Mouse (Mus musculus): Measurements from ENCODE around the gene Arpc1a. TPM values are rescaled to one million over a fixed set of nuclear protein-coding genes. Genes with fewer than 3 reads are reported as not detected.

The Arpc1a gene
- 67.4 and 87.0 TPM in 2 replicates for polyA plus RNA-seq (2012; rRNA removed; ENCODE audit: low replicate concordance)

DNA sequence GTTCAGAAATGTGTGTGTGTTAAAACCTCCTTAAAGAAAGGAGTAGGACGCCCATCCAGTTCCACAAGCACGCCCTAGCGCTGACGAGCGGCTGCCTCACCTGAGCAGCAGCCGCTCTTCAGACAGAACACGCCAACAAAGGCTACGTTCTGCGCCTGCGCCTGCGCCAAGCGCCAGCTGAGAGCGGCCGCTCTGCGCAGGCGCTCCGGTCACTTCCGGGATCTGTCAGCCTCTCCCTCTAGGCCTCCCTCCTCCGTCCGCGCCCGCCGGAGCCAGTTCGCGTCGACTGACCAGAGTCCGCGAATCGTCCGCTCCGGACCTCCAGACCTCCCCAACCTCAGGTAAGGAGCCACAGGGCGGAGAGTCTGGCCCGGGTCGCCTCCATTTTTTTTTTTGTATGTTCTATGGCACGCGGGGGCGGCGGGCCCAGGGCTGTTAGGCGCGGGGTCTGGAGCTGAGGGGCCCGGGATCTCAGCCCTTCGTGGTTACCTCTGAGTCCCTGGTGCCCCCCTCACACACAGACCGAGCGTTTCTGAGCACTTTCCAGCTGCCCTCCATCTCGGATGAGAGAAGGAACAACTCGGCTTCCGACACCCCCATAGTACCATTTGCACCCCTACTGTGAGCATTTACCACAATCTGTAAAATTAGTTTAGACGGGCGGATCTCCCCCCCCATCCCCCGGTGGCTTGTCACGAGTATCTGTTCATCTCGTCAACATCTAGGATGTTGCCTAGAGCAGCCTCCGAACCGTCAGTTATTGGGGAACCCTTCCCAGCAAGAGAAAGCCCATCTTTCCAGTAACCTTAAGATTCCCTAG, at the start of gene Arpc1a, which contains the start of gene Kpna7:
TSS of gene Arpc1a (plus strand) at position 199 of the 820 bp plus-strand sequence.
TSS of gene Kpna7 (minus strand) at position 399 of the 820 bp plus-strand sequence.

DNA sequence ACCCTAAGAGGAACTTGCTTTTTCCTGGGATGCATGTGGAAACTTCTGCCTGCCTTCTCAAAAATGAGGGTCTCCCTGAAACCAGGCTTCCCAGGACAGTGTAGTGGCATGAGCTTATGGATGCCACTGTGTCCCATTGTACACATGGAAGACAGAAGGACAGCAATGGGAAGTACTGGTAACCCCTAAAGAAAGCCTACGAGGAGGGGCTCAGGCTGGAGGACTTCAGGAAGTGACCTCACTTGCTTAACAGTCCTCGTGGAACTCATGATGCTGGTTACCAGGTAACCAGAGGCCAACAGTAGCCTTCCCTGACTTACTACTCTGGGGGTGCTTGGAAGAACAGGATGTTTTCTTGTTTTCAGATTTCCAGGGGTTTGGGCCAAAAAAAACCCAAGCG, 40.9 kb upstream of the Arpc1a start, which contains the start of gene 1700018F24Rik:
TSS of gene 1700018F24Rik (plus strand) at position 301 of the 400 bp plus-strand sequence.

DNA sequence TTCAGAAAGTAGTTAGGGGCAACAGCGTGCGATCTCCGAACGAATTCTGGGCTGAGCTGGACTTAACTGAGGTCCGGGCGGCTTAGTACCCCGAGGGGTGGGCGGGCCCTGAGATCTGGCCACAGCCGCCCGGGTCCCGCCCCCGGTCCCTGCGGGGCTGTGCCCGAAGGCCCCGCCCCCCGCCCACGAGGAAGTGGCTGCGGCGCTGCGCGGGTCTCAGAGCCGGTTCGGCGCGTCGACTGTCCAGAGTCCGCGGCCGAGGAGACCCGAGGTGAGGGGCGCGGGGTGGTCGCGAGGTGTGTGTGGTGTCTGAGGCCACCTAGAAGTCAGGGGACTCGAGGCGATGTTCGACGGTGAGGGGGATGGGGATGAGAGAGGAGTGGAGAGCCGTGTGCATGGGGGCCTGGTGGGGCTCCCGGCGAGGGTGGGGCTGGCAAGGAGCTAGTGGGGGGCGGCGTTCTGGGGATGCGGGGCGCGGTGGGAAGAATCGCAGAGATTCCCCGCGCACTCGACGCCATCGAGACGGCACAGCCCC, 30.5 kb downstream of the Arpc1a start, which contains the start of gene Arpc1b:
TSS of gene Arpc1b (plus strand) at position 145 of the 535 bp plus-strand sequence.

GRCm38 (mm10) chr5:145139571-145140519, 56.2 kb downstream of the Arpc1a start, which contains the start of the genes Pdap1 and Bud31:
Gene Pdap1 (minus strand): TSS chr5:145140238.
Gene Bud31 (plus strand): TSS chr5:145140362.

Other genes with a start within 250 kb of the Arpc1a start
- 12.1 and 13.4 TPM in 2 replicates for gene Smurf1, start 118.0 kb upstream of the Arpc1a start, polyA plus RNA-seq (2012; rRNA removed; ENCODE audit: low replicate concordance)
- gene Gm4871, start 51.1 kb upstream of the Arpc1a start, polyA plus RNA-seq (2012; rRNA removed; ENCODE audit: low replicate concordance): not detected in 2 replicates
- gene 1700018F24Rik, start 40.8 kb upstream of the Arpc1a start, polyA plus RNA-seq (2012; rRNA removed; ENCODE audit: low replicate concordance): not detected in 2 replicates
- gene Kpna7, start 200 bp downstream of the Arpc1a start, polyA plus RNA-seq (2012; rRNA removed; ENCODE audit: low replicate concordance): 0.09 TPM in 1 of 2 replicates, not detected in the other
- 527 and 606 TPM in 2 replicates for gene Arpc1b, start 30.4 kb downstream of the Arpc1a start, polyA plus RNA-seq (2012; rRNA removed; ENCODE audit: low replicate concordance)
- gene Pdap1, start 56.4 kb downstream of the Arpc1a start, polyA plus RNA-seq (2012; rRNA removed; ENCODE audit: low replicate concordance): 19.7 and 24.5 TPM in 2 replicates
- gene Bud31, start 56.5 kb downstream of the Arpc1a start, polyA plus RNA-seq (2012; rRNA removed; ENCODE audit: low replicate concordance): 35.8 and 42.8 TPM in 2 replicates
- gene Ptcd1, start 83.3 kb downstream of the Arpc1a start, polyA plus RNA-seq (2012; rRNA removed; ENCODE audit: low replicate concordance): 7.7 and 8.0 TPM in 2 replicates
- gene Cpsf4, start 83.4 kb downstream of the Arpc1a start, polyA plus RNA-seq (2012; rRNA removed; ENCODE audit: low replicate concordance): 24.4 and 27.3 TPM in 2 replicates
- 95.6 and 164 TPM in 2 replicates for gene Atp5j2, start 108.2 kb downstream of the Arpc1a start, polyA plus RNA-seq (2012; rRNA removed; ENCODE audit: low replicate concordance)
- 1.5 and 2.4 TPM in 2 replicates for gene Zkscan14, start 118.0 kb downstream of the Arpc1a start, polyA plus RNA-seq (2012; rRNA removed; ENCODE audit: low replicate concordance)
- 2.0 and 2.3 TPM in 2 replicates for gene Zkscan5, start 120.7 kb downstream of the Arpc1a start, polyA plus RNA-seq (2012; rRNA removed; ENCODE audit: low replicate concordance)
- 6.7 and 7.4 TPM in 2 replicates for gene Zfp655, start 147.9 kb downstream of the Arpc1a start, polyA plus RNA-seq (2012; rRNA removed; ENCODE audit: low replicate concordance)
- gene Zscan25, start 196.7 kb downstream of the Arpc1a start, polyA plus RNA-seq (2012; rRNA removed; ENCODE audit: low replicate concordance): 9.2 and 9.5 TPM in 2 replicates

All from duodenum, adult 2 months (tissue).